Mouse (Mus musculus) colon, adult 2 months (tissue): ENCODE data around the gene Smarcd2. TPM values are rescaled to one million over a fixed set of nuclear protein-coding genes. Genes with fewer than 3 reads are reported as not detected.

Experiments used
- polyA plus RNA-seq: library from polyadenylated mRNA; depleted of rRNA; stranded (reverse); fragments of >200 nt; gene quantifications from 2 replicates; pipeline ENCODE4 v1.2.3, GENCODE M21; 2012; rRNA removed

Smarcd2 gene
- 101 and 104 TPM in 2 replicates for polyA plus RNA-seq

GRCm38 (mm10) chr11:106272644-106273310 is at the start of gene Smarcd2:
Gene Smarcd2, minus strand, starts transcription at chr11:106272972.

GRCm38 (mm10) chr11:106314333-106314812 is 41.6 kb upstream of the Smarcd2 start, which contains the start of gene Cd79b:
Gene Cd79b, minus strand, starts transcription at chr11:106314762.

GRCm38 (mm10) chr11:106301765-106302164 is 29.0 kb upstream of the Smarcd2 start, which contains the start of gene Gh:
Gene Gh, minus strand, starts transcription at chr11:106301865.

GRCm38 (mm10) chr11:106276454-106276853 is 3.7 kb upstream of the Smarcd2 start, which contains the start of gene Tcam1:
Gene Tcam1, plus strand, starts transcription at chr11:106276672.

GRCm38 (mm10) chr11:106255685-106256451 is 16.9 kb downstream of the Smarcd2 start, which contains the start of the genes Ftsj3 and Psmc5:
Gene Ftsj3, minus strand, starts transcription at chr11:106256079.
Gene Psmc5, plus strand, starts transcription at chr11:106256154.

GRCm38 (mm10) chr11:106216730-106217490 is 55.9 kb downstream of the Smarcd2 start, which contains the start of gene Ddx42:
Gene Ddx42, plus strand, starts transcription at chr11:106216926.

GRCm38 (mm10) chr11:106215927-106216729 is 56.6 kb downstream of the Smarcd2 start, which contains the start of gene Ccdc47:
Gene Ccdc47, minus strand, starts transcription at chr11:106216344.

Other genes with a start within 250 kb of the Smarcd2 start
- gene Dcaf7, start 236.1 kb downstream of the Smarcd2 start, polyA plus RNA-seq, result 32.8 and 33.2 TPM in 2 replicates
- gene Taco1, start 206.9 kb downstream of the Smarcd2 start, polyA plus RNA-seq, result 12.0 TPM in 2 replicates
- 21.0 and 21.6 TPM in 2 replicates for gene Map3k3, start 188.4 kb downstream of the Smarcd2 start, polyA plus RNA-seq
- gene Gm10840, start 112.1 kb downstream of the Smarcd2 start, polyA plus RNA-seq, result not detected in 2 replicates
- gene Limd2, start 112.1 kb downstream of the Smarcd2 start, polyA plus RNA-seq, result 11.2 and 13.0 TPM in 2 replicates
- 12.8 and 14.7 TPM in 2 replicates for gene Strada, start 70.8 kb downstream of the Smarcd2 start, polyA plus RNA-seq
- 6.0 and 7.3 TPM in 2 replicates for gene Ccdc47, start 56.6 kb downstream of the Smarcd2 start, polyA plus RNA-seq
- gene Ddx42, start 56.0 kb downstream of the Smarcd2 start, polyA plus RNA-seq, result 5.9 and 8.1 TPM in 2 replicates
- 7.0 and 8.9 TPM in 2 replicates for gene Ftsj3, start 16.9 kb downstream of the Smarcd2 start, polyA plus RNA-seq
- 24.4 and 25.3 TPM in 2 replicates for gene Psmc5, start 16.8 kb downstream of the Smarcd2 start, polyA plus RNA-seq
- not detected in 2 replicates for gene Tcam1, start 3.7 kb upstream of the Smarcd2 start, polyA plus RNA-seq
- gene Gh, start 28.9 kb upstream of the Smarcd2 start, polyA plus RNA-seq, result not detected in 2 replicates
- gene Cd79b, start 41.8 kb upstream of the Smarcd2 start, polyA plus RNA-seq, result 8.5 and 12.4 TPM in 2 replicates
- 0.06 and 0.16 TPM in 2 replicates for gene Scn4a, start 80.3 kb upstream of the Smarcd2 start, polyA plus RNA-seq
- 0.93 and 1.4 TPM in 2 replicates for gene Prr29, start 92.5 kb upstream of the Smarcd2 start, polyA plus RNA-seq
- gene Icam2, start 115.1 kb upstream of the Smarcd2 start, polyA plus RNA-seq, result 6.7 and 10.9 TPM in 2 replicates
- gene Ern1, start 214.9 kb upstream of the Smarcd2 start, polyA plus RNA-seq, result 33.3 and 34.6 TPM in 2 replicates